Mouse (Mus musculus) CD8-positive naive resting alpha-beta T cell, adult 2 months (primary cell): ENCODE measurements around the gene Clec1b.
A peak's percentile ranks its signal among the peaks of the same experiment; 100 is the strongest.

ENCODE experiments used
- DNase-seq, 2 experiments: peaks; one replicate each; pipeline ENCODE4 v3.0.0; 2022; ENCODE audit warnings: low read depth in 2 of 2, low spot score in 2 of 2

Clec1b gene

GRCm38 (mm10) chr6:129408562-129408961 is 11.5 kb downstream of the Clec1b start, which contains the start of gene Clec9a:
Clec9a (plus strand) TSS chr6:129408862.
- DNase-seq, result no peak

- DNase-seq, result no peak
These were observed 17.1 kb downstream of the Clec1b start for GRCm38 (mm10) chr6:129414177-129414576.

- DNase-seq, result no peak
These were observed 25.2 kb downstream of the Clec1b start for GRCm38 (mm10) chr6:129422311-129422710.

DNA sequence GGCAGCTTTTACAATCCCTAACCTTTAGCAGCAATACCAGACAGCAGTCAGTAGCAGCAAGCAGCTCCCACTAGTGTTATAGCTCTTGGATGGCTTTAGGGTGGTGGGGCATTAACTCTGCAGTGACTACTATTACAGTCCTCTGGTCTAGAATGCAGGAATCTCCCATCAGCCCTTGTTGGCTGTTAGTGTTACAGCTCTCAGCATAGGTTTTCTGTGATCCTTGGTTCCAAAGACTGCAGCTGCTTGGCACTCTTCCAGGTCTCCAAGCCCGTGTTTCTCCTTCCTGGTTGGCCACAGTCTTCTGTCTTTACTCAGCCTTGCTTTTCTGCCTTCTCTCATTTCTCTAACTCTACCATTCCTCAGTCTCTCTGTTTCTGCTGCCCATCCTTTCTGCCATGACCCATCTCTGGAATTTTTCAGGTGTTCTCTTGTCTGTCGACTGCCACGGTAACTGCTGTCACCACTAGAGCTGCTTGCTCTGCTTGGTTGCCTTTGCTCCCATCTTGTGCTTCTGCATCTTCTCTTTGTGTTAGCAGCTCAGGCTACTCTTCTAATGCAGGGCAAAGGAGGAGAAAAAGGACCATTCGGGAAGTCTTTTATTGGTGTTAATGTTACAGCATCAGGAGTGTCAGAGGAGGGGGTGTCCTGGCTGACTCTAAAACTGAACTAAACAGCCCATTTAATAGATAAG is 26.1 kb downstream of the Clec1b start:
- DNase-seq, result no peak

- peak; percentile 32 to 51 for DNase-seq
These were observed 26.6 kb downstream of the Clec1b start for GRCm38 (mm10) chr6:129423734-129424072.

DNA sequence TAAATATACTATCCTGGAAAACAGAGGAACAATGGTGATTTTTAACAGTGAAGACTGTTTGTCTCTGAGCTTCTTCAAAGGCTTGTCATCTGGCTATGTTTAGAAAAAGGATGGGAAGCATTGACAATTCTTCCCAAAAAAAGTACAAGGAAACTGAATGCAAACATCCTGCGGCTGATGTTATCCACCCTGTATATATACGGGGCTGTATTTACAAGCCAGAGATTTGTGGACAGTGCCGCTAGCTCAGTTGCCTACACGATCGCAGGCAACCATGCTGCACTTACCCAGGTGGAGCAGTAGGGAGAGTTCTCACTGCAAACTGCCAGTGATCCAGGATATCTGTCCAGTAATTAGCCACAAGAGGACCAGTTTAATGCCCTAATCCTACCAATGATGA is 28.1 kb downstream of the Clec1b start:
- DNase-seq, result no peak

DNA sequence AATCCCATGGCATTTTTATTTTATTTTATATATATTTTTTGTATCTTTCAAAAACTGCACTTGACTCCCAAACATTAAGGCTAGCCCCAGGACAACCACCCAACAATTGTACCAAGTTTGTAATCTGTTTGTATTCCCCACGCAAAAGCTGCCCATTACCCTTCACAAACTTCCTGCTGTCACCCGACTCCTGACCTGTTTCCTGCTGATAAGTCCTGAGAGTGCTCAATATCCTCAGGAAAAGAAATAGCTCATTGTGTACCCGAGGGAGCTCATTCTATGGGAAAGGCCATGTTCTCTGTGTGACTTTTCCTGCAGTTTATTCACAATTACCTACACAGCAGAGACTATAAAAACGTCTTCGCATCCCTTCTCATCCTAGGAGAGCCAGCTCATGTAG is 28.7 kb downstream of the Clec1b start:
- DNase-seq, result no peak

DNA sequence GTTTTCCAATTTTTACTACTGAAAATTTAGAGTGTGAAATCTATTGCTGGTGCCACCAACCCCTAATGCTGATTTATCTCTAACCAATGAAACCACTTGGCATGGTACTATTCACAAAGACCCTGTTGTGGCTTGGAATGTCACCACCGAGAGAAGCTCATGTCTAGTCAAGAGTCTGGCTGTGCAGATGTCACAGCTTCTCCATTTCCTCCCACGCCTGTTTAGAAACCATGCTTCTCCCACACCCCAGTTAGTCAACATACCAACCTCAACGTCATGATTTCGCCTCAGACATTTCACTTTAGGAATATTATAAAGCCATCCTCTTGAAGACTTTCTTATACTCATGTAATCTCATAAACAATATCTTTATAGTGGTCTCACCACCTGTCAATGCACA is 30.2 kb downstream of the Clec1b start:
- DNase-seq, result no peak

DNA sequence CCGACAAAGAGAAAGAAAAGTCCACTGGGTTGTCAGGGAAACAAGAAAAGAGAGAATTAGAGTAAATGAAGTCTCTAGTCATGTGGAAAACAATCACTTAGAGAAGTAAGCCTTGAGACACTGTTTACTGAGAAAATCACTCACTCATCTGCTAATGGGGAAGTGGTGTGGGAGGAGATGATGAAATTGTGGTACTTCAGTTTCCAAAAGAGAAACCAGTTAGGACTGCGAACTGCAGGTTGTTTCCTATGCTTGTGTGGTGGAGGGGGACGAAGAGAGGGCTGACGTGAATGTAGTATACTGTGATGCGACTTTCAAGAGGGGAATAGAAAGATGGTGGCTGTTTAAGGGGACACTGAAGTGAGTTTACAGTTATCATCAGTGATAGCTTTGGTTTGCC is 37.1 kb downstream of the Clec1b start:
- no peak for DNase-seq

DNA sequence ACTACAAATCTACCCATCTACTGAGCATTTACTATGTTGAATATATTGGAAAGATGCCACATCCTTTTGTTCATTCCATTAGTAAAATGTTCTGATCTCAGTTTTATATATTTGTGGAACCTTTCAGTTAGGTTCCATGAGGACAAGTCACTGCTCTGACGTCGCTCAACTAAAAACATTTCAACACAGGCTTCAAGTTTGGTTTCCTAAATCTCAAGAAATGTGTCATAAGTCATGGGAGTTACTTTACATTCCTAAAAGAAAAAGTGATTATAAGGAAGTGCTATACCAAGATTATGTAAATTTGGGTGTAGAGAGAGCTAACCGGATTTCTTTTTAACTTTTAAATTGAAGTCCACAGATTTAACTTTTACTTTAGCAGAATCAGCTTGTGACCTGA is 38.9 kb downstream of the Clec1b start:
- DNase-seq, result no peak

GRCm38 (mm10) chr6:129438033-129438432 is 40.9 kb downstream of the Clec1b start:
- no peak for DNase-seq

DNA sequence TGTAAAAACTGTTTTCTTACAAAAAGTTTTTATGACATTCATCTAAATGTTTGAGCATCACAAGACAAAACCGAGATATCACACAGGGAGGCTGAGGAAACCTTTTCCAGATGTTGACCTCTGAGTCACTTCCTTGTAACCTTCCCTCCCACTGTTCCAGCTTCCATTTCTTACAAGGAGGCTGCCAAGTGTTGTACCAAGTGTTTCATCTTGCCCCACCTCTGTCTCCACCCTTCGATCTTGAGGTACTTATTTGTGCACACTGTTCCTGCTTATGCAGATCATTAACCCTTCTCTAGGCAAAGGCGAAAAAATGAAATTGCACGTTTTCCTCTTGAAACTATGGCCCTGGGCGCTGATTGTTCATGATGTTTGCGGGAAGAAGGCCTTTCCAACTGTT is 52.6 kb downstream of the Clec1b start:
- no peak for DNase-seq

GRCm38 (mm10) chr6:129451411-129452039 is 54.4 kb downstream of the Clec1b start, which contains the start of gene Clec1a:
Clec1a (minus strand) TSS chr6:129452000.
- DNase-seq, result no peak
